Mouse (Mus musculus) urinary bladder, adult 2 months (tissue): ENCODE results near the gene Dcun1d4. TPM values are rescaled to one million over a fixed set of nuclear protein-coding genes. Genes with fewer than 3 reads are reported as not detected.

Experiments
- DNase-seq: peaks from one replicate; pipeline ENCODE4 v3.0.0; 2022; ENCODE audit warnings: low spot score
- polyA plus RNA-seq: library from polyadenylated mRNA; depleted of rRNA; stranded (reverse); fragments of >200 nt; gene quantifications from 2 replicates; pipeline ENCODE4 v1.2.3, GENCODE M21; 2012; rRNA removed

Dcun1d4 gene
- polyA plus RNA-seq, 1 experiment: 12.9 TPM

DNA sequence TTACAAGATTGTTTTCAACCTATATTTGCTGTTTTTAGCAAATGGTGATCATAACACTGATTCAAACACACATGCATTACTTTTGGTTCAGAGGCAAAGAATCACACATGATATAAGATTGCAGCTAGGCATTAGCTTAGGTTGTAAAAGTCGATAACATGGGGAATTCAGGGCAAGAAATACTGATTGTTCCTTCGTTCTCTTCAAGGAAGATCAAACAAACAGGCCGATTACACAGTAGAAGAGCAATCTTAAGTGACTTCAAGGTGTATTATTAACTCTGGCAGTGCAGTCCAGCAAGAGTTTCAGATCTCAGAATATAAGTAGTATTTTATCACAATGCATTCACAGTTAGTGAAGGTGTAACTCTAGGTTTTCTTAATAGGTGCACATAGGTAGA lies 106.3 kb downstream of the Dcun1d4 start:
- DNase-seq: no peak

DNA sequence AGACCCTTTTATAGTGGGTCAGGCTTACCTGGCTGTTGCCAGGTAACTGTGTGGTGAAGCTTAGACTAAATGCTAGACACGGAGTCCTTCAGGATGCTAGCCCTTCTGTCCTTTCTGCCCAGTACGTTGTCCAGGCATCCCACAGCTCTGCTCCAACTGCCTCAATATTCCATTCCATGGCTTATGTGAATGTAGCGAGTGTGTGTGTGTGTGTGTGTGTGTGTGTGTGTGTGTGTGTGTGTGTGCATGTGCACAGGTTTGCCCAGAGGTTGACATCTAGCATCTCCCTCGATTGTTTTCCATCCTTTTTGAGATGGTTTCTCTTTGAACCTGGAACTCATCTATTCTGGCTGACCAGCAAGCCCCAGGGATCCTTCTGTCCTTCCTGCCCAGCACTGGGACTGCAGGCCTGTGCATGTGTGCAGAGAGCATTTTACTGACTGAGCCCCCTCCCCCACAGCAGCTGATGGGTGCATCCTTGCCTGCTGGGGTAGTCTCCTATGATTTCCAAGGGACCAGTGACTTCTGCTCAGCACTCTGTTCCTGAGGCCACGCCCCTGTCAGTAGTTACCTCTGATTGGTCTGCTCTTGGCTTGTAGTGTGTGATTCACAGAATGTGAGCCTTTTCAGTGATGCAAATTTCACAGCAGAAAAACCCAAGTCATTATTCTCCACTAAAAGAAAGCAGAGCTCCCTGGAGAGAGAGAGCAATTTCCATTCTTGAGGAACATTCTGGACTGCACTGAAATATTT lies 118.3 kb downstream of the Dcun1d4 start:
- DNase-seq: no peak

DNA sequence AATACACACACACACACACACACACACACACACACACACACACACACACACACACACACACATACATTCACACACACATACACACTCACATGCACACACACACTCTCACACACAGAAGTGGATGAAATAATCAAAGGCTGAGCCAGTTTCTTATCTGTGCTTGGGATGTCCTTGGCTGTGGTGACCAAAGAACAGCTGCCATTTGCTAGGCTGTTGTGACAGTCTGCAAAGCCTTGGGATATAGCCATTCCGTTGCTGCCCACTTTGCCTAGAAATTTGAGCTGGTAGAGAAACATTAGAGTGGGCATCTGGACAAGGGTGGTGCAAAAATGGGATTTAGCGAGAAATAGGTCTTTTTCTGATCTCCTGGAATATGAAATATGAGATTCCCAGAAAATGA lies 119.2 kb downstream of the Dcun1d4 start:
- no peak for DNase-seq

DNA sequence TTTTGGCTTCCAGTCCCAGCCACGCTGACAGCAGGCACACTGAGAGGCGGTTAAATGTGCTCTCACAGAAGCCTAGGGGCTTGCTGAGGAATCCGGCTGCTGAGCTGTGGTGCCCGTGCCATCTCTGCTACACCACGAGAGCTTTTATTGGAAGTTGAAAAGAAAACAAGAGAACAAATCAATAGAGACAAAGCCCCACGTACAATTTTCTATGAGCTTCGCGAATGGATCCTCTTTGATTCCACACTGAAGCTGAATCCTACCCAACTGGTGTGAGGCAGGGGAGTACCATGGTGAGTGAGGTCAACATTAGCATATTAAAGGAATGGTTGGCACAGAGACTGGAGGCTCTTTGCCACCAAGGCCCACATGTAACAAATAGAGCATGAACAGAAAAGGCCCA lies 120.6 kb downstream of the Dcun1d4 start:
- no peak for DNase-seq

DNA sequence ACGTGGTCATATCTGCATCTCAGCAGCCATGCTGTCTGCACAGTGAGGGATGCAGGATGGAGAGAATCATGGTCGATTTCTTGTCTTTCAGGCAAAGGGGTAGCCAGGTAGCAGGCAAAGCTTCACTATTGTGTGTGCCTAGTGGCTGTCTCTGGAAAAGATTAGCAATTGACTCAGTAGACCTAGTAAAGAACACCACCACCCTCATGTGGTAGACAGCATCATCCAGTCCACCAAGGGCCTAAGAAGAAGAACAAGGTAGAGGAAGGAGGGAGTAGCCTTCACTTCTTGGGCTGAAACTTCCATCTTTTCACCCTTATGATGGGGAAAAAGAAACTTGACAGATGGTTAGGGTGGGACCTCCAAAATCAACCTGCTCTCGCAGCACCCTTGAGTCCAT lies 122.1 kb downstream of the Dcun1d4 start:
- DNase-seq: no peak

DNA sequence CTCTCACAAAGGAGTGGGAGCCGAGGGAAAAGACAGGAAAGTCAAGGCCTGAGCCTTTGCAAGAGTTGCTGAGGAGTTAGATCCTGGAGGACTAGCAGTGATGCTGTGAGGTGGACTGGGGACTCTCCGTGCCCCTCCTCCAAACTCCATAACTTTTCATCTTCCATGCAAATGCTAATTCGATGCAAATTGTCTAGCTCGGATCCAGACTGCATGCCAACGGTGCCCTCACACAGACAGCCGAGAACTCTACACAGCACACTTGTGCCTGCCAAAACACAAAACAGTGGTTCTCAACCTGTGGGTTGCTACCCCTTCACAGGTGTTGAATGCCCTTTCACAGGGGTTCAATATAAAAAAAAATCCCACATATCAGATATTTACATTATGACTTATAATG lies 123.7 kb downstream of the Dcun1d4 start:
- DNase-seq: no peak

DNA sequence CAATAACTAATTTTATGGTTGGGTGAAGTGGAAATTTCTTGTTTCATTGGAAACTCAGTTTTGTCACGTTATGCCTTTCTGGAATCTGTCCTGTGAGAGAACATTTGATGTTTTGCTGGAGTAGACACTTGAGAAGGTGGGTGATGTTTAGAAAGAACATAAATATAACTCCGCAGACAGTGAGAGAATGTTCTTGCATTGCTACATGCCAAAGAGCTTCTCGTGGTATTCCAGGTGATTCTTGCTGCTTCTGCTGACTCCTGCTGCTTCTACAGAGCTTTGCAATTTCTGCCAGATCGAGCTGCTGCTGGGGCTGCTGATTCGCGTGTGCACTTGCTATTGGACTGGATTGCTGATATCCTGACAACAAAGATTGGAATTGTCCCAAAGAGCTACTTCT lies 124.2 kb downstream of the Dcun1d4 start:
- DNase-seq: no peak

Other genes with a start within 250 kb of the Dcun1d4 start
- gene Fryl, start 224.4 kb upstream of the Dcun1d4 start, polyA plus RNA-seq: 35.4 and 52.6 TPM in 2 replicates
- gene Ociad1, start 188.2 kb upstream of the Dcun1d4 start, polyA plus RNA-seq: 196 and 197 TPM in 2 replicates
- 38.7 and 44.8 TPM in 2 replicates for gene Ociad2, start 140.0 kb upstream of the Dcun1d4 start, polyA plus RNA-seq
- gene Cwh43, start 74.9 kb upstream of the Dcun1d4 start, polyA plus RNA-seq: 0.16 and 0.50 TPM in 2 replicates
- 0.10 and 0.19 TPM in 2 replicates for gene Lrrc66, start 151.5 kb downstream of the Dcun1d4 start, polyA plus RNA-seq
- 32.3 and 34.5 TPM in 2 replicates for gene Sgcb, start 166.8 kb downstream of the Dcun1d4 start, polyA plus RNA-seq
- gene Spata18, start 170.4 kb downstream of the Dcun1d4 start, polyA plus RNA-seq: 0.07 TPM in 1 of 2 replicates, not detected in the other